Mouse (Mus musculus) kidney, adult 9 months (tissue): ENCODE data around the gene Slc29a4.
A peak's percentile ranks its signal among the peaks of the same experiment; 100 is the strongest.

Experiments
- DNase-seq: peaks from one replicate; pipeline ENCODE4 v3.0.0; 2022

Gene Slc29a4

GRCm38 (mm10) chr5:142752241-142752640, 59.9 kb downstream of the Slc29a4 start:
- DNase-seq = no peak

DNA sequence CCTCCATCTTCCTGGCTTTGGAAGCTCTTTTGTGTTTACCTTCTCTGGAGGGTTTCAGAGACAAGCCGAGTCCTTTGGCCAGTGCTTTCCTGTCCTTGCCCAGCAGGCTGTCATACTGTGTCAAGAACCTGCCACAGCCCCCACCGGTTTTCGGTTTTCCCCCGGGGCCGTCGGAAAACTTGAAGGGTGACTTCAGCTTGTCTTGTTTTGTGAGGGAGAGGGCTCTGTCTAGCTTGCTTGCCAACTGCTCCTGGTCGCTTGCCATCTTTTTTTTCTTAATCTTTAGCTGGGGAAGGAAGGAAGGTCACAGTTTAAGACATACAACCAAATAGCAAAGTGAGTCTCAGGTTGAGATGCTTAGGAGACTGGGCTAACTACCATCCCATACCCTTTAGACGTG, 67.5 kb downstream of the Slc29a4 start:
- DNase-seq = no peak

DNA sequence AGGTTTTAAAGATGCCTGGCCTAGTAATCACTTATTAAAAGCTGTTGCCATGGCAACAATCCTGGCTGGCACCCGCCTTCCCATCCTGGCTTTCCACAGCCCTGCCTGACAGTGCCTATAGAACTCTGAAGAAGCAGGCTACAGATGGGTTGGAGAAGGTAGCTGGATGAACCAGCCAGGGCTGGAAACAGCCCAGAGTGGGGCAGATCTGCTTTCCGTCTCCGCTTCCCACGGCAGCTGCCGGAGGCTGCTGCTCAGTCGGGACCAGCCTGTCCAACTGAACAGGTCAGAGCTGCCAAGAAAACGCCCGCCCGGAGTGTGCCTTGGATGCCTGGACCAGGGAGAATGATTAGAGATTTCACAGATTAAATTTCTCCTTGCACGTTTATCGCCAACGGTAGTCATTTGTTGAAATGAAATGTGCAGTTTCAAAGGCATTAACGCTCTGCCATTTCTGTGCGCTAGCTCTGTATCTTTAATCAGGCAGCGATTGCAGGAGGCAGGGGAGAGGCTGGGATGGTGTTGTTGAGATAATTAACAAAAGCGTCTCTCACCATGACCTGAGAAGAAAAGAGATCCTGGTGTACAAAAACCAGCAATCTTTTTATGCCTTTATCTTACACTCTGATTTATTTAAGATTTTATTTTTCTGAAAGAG, 69.1 kb downstream of the Slc29a4 start:
- no peak for DNase-seq

DNA sequence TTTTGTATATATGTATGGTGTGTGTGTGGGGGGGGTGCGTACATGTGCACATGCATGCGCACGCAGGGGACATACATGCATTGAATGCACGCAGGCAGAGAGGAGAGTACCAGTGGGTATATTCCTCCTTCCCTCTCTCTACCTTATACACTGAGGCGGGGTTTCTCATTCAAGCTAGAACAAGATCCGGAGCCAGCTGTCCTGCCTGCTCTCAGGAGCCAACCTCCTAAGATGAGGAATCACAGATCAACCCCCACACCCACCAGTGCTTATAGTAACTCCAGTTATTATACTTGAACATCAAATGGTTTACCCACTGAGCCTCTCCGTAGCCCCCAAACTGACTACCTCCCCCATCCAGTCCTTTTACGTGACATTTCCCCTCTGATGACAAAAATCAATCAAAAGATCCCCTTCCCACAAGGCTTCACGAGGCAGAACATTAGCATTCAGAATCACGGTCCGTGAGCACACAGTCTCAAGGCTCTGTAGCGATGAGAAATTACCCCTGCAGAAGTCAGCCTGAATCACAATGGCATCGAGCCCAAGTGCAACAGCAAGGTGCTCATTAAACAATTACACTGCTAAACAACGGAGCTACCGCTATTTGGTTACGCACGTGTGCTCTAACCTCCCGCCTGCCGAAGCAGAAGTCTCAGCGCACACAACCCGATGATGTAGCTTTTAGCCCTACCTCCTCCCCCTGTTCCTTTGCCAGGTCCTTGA, 69.9 kb downstream of the Slc29a4 start:
- no peak for DNase-seq

DNA sequence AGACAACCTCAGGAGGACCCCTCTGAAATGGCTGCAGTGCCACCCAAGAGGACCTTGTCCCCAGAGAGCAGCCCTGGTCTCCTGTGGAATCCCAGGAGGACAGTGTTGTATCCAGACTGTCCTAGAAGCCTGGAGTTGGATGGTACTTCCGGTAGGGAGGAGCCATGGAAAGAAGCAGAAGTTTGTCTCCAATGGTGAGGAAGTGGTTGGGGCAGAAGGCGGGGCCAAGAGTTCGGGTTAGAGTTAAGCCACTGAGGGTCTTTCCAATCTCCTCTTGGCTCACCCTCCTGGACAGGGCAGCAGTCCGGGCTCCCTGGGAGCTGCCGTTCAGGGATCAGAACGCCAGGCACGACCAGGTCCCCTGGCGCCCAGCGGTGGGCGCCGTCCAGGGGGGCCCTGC, 72.0 kb downstream of the Slc29a4 start:
- no peak for DNase-seq

DNA sequence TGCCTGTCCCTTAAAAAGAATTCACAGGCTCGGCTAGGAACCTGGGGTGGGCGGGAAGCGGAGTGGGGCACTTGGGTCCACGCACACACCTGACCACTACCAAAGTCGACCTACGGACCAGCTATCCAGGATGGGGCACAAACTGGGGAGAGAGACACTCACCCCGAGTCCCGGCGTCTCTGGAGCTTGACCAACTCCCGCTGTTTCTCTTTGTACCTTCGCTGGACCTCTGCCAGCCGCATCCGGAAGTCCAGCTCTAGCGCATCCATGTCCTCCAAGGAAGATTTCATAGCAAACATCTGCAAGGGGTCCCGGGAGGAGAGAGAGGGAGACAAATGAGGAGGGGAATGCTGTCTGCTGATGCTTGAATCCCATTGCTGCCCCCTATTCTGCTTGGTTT, 72.6 kb downstream of the Slc29a4 start:
- DNase-seq = no peak

DNA sequence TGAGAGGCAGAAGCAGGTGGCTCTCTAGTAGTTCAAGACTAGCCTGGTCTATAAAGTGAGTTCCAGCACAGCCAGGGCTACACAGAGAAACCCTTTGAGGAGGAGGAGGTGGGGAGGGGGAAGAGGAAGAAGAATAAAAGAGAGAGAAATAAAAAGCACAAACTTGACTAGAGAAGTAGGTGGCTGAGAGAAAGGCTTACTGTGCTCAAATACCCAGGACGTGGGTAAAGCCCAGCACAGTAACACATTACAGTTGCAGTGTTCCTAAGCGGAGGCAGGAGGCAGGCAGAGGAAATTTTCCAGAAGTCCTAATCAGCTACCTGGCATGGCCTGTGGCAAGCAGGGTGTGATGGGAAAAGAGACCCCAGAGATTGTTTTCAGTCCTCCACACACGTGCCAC, 74.4 kb downstream of the Slc29a4 start:
- no peak for DNase-seq

GRCm38 (mm10) chr5:142767937-142768336, 75.6 kb downstream of the Slc29a4 start:
- DNase-seq = peak; percentile 91

DNA sequence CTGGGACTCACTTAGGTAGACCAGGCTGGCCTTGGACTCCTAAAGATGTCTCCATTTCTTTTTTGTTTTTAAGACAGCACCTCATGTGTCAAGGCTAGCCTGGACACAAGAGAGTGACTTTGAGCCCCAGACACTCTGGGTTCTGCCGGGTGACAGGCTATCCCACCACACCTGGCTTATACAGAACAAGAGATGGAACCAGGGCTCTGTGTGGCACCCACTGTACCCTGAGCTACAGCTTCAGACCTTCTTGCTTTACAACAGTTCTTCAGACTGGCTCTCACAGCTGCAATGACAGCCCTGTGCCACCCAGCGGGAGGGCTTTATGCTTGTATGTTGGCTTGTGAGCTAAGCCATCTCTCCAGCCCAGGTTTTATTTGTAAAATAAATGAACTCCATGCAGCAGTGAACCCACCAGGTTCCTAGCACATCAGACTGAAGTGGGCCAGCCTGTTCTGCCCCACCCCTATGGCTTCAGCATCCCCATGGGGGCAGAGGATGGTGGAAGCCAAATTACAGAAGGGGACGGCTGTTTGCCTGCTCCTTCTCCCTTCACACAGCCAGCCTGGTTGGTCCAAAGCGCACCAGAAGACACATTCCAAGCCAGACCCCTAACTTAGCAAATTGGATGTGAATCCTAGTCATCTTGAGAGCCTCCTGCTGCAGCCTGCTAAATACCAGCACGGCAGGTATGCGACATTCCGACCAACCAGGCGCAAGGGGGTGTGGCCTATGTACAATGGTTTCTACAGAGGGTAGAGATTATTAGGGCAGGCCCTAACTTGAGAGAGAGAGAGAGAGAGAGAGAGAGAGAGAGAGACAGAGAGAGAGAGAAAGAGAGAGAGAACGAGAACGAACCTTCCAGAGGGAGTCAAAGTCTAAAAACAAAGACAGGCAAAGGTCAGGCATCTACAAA, 76.3 kb downstream of the Slc29a4 start:
- no peak for DNase-seq

- DNase-seq = peak; percentile 54
These were observed 77.3 kb downstream of the Slc29a4 start for GRCm38 (mm10) chr5:142769641-142770040.

- DNase-seq = no peak
These were observed 78.7 kb downstream of the Slc29a4 start for GRCm38 (mm10) chr5:142771034-142771433.

- DNase-seq = no peak
These were observed 79.7 kb downstream of the Slc29a4 start for GRCm38 (mm10) chr5:142771964-142772363.
